Mouse (Mus musculus) forebrain, postnatal 0 days (tissue): ENCODE measurements around the gene Gm10024. TPM values are rescaled to one million over a fixed set of nuclear protein-coding genes. Genes with fewer than 3 reads are reported as not detected.
A peak's percentile ranks its signal among the peaks of the same experiment; 100 is the strongest.
"Not testable (repeated sequence)": the region's sequence is repeated elsewhere in the genome, so short reads cannot be mapped to it uniquely, and the experiment has no call there.

Source experiments
- ATAC-seq: fragments of 200-750 bp; cut with Nextera tagmentation; 2 replicates; pipeline ENCODE4 v1.8.0; 2017; ENCODE audit warnings: mild to moderate bottlenecking, moderate library complexity
- DNase-seq: peaks from one replicate; pipeline ENCODE4 v3.0.0-alpha.2; 2015
- H3K27ac ChIP-seq: fragments of 300-500 bp; sonication (generic); 2 replicates; pipeline ENCODE4 v1.5.1; 2014; ENCODE audit warnings: low read depth, mild to moderate bottlenecking, antibody characterized with exemption, low read length, moderate library complexity, mixed read lengths
- H3K27me3 ChIP-seq: fragments of 300-500 bp; sonication (generic); 2 replicates; pipeline ENCODE4 v1.6.1; 2014; ENCODE audit warnings: mild to moderate bottlenecking, low read length, mixed read lengths; ENCODE audit not compliant: insufficient read depth
- H3K36me3 ChIP-seq: fragments of 300-500 bp; sonication (generic); 2 replicates; pipeline ENCODE4 v1.6.1; 2014; ENCODE audit warnings: mild to moderate bottlenecking, moderate library complexity; ENCODE audit not compliant: insufficient read depth
- H3K4me1 ChIP-seq: fragments of 300-500 bp; sonication (generic); 2 replicates; pipeline ENCODE4 v1.6.1; 2014; ENCODE audit warnings: antibody characterized with exemption; ENCODE audit not compliant: insufficient read depth
- H3K4me2 ChIP-seq: fragments of 300-500 bp; sonication (generic); 2 replicates; pipeline ENCODE4 v1.6.1; 2014; ENCODE audit warnings: low read depth, mild to moderate bottlenecking, moderate library complexity
- H3K4me3 ChIP-seq: fragments of 300-500 bp; sonication (generic); 2 replicates; pipeline ENCODE4 v1.5.1; 2014; ENCODE audit warnings: low read depth, low read length, mixed read lengths
- H3K9ac ChIP-seq: fragments of 300-500 bp; sonication (generic); 2 replicates; pipeline ENCODE4 v1.6.1; 2014; ENCODE audit warnings: mild to moderate bottlenecking
- H3K9me3 ChIP-seq: fragments of 300-500 bp; sonication (generic); 2 replicates; pipeline ENCODE4 v1.6.1; 2016; ENCODE audit warnings: low read length
- CTCF ChIP-seq: sonication (generic); IDR thresholded peaks from 2 replicates; pipeline ENCODE4 v1.5.1; 2016; ENCODE audit warnings: antibody characterized with exemption, control low read depth, low read depth
- WGBS: fragments of 180-500 bp; shearing (Covaris S2); extraction: QIAGEN DNeasy Blood & Tissue Kit; methylation state at CpG from one replicate; pipeline ENCODE4 v1.1.7; 2014; 5-methylcytosine and 5-hydroxymethylcytosine counted together
- polyA plus RNA-seq: library from polyadenylated mRNA; unstranded; fragments of >200 nt; fragmentation: Nextera tagmentation; extraction: Ambion mirVana; gene quantifications from 2 replicates; pipeline ENCODE4 v1.2.1, GENCODE M21; 2015
- total RNA-seq: library from RNA; depleted of rRNA; stranded (reverse); fragments of >200 nt; gene quantifications from 2 replicates; pipeline ENCODE4 v1.2.3, GENCODE M21; 2014

The Gm10024 gene
- total and polyA plus RNA-seq, 2 experiments from 2014 or later, result not detected

- Histone ChIP-seq H3K4me2 (no peak overlapping the region), H3K4me3 (no peak overlapping the region), H3K36me3 (no peaks in the 10 kb centered on the region), H3K27me3 (no peaks in the 10 kb centered on the region), H3K9ac (no peak overlapping the region), H3K9me3 (no peaks in the 10 kb centered on the region), H3K4me1 (no peaks in the 10 kb centered on the region), H3K27ac (no peak overlapping the region)
- DNase-seq (no peak), ATAC-seq (no peak)
- 61% methylated on average over 4 of the region's 4 CpGs for WGBS
- TF ChIP-seq CTCF, result no peak
These were observed 17.0 kb downstream of the Gm10024 start for GRCm38 (mm10) chr10:77728280-77728679.

GRCm38 (mm10) chr10:77729241-77729640 is 18.0 kb downstream of the Gm10024 start:
- Histone ChIP-seq H3K27ac (no peak overlapping the region), H3K36me3 (no peaks in the 10 kb centered on the region), H3K4me3 (no peak overlapping the region), H3K4me1 (no peaks in the 10 kb centered on the region), H3K9ac (no peak overlapping the region), H3K27me3 (no peaks in the 10 kb centered on the region), H3K4me2 (no peak overlapping the region), H3K9me3 (no peaks in the 10 kb centered on the region)
- no peak; the same call in 1 of the 2 replicates for TF ChIP-seq CTCF
- DNase-seq, result no peak
- 46% methylated on average over 4 of the region's 4 CpGs for WGBS
- no peak for ATAC-seq

GRCm38 (mm10) chr10:77735928-77736327 is 24.7 kb downstream of the Gm10024 start:
- Histone ChIP-seq H3K27me3 (no peaks in the 10 kb centered on the region), H3K4me3 (no peak overlapping the region), H3K4me2 (no peak overlapping the region), H3K36me3 (no peaks in the 10 kb centered on the region), H3K27ac (no peak overlapping the region), H3K4me1 (no peaks in the 10 kb centered on the region), H3K9me3 (peaks cover 4% of the 10 kb centered on the region; the same call in 1 of the 2 replicates), H3K9ac (no peak overlapping the region)
- 97% methylated on average over 1 of the region's 1 CpGs for WGBS
- no peak for ATAC-seq
- DNase-seq, result no peak
- no peak for TF ChIP-seq CTCF

- Histone ChIP-seq H3K27me3 (no peaks in the 10 kb centered on the region), H3K27ac (no peak overlapping the region), H3K9ac (no peak overlapping the region), H3K9me3 (peaks cover 4% of the 10 kb centered on the region; the same call in 1 of the 2 replicates), H3K4me1 (no peaks in the 10 kb centered on the region), H3K4me2 (no peak overlapping the region), H3K4me3 (no peak overlapping the region), H3K36me3 (no peaks in the 10 kb centered on the region)
- 89% methylated on average over 4 of the region's 4 CpGs for whole genome bisulfite sequencing
- ATAC-seq, result no peak
- TF ChIP-seq CTCF, result no peak
- no peak for DNase-seq
These were observed 27.7 kb downstream of the Gm10024 start for GRCm38 (mm10) chr10:77738929-77739328.

GRCm38 (mm10) chr10:77741924-77742688 is 30.8 kb downstream of the Gm10024 start, which contains the start of gene Gm18596:
Gene Gm18596, minus strand, starts transcription at chr10:77742638.
- H3K9ac ChIP-seq, H3K9me3 ChIP-seq, H3K4me2 ChIP-seq, H3K4me1 ChIP-seq, H3K27me3 ChIP-seq, H3K4me3 ChIP-seq, H3K36me3 ChIP-seq, ATAC-seq, H3K27ac ChIP-seq: not testable (repeated sequence)
- WGBS, result 55% methylated on average over 4 of the region's 5 CpGs
- DNase-seq, result peak; percentile 19

- not testable (repeated sequence) for H3K4me2 ChIP-seq, H3K4me3 ChIP-seq, H3K9ac ChIP-seq, H3K27ac ChIP-seq, H3K4me1 ChIP-seq, H3K9me3 ChIP-seq, ATAC-seq, H3K36me3 ChIP-seq, H3K27me3 ChIP-seq, DNase-seq
- WGBS, result 56% methylated on average over 1 of the region's 1 CpGs
These were observed 39.4 kb downstream of the Gm10024 start for GRCm38 (mm10) chr10:77750686-77751085.

GRCm38 (mm10) chr10:77751254-77751653 is 40.0 kb downstream of the Gm10024 start, which contains the start of gene Gm9736:
Gene Gm9736, minus strand, starts transcription at chr10:77751354.
- not testable (repeated sequence) for ATAC-seq, H3K4me2 ChIP-seq, DNase-seq, H3K27ac ChIP-seq, H3K27me3 ChIP-seq, H3K36me3 ChIP-seq, H3K4me3 ChIP-seq, H3K9ac ChIP-seq, H3K9me3 ChIP-seq, H3K4me1 ChIP-seq
- WGBS, result 62% methylated on average over 1 of the region's 1 CpGs

GRCm38 (mm10) chr10:77752312-77752711 is 41.1 kb downstream of the Gm10024 start:
- H3K4me1 ChIP-seq, H3K27me3 ChIP-seq, ATAC-seq, H3K36me3 ChIP-seq, H3K27ac ChIP-seq, H3K4me2 ChIP-seq, DNase-seq, H3K9ac ChIP-seq, H3K9me3 ChIP-seq, H3K4me3 ChIP-seq: not testable (repeated sequence)
- WGBS, result 53% methylated on average over 3 of the region's 3 CpGs
